Mouse (Mus musculus) embryo, embryonic 9.5 days (tissue): ENCODE measurements at regions not wholly inside any gene's neighbourhood (a gene's known extent, or its start where the extent isn't known, plus 50 kb on each side); places are given as distances from the start of the nearest gene placed in this dataset.

Experiments used
- DNase-seq: peaks from one replicate; pipeline ENCODE4 v3.0.0-alpha.2; 2017; ENCODE audit errors: extremely low spot score

DNA sequence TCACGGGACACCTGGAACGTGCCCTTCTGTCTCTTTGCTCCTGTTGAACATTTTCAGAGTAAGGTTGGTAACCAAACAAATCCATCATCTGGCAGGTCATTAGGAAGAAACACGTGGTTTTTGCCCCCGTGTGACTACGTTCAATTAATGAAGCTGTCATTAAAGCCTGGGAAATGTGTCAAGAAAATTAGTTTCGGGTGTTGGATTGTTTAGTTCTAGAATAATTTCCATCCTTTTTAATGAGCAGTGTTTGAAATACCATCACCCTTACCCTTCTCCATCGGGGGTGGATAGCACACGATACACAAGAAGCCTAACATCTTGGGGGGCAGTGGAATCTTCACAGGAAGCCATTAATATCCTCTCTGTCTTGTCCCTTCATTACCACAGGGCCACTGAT is 107.7 kb downstream of the Far1 start:
- no peak for DNase-seq

DNA sequence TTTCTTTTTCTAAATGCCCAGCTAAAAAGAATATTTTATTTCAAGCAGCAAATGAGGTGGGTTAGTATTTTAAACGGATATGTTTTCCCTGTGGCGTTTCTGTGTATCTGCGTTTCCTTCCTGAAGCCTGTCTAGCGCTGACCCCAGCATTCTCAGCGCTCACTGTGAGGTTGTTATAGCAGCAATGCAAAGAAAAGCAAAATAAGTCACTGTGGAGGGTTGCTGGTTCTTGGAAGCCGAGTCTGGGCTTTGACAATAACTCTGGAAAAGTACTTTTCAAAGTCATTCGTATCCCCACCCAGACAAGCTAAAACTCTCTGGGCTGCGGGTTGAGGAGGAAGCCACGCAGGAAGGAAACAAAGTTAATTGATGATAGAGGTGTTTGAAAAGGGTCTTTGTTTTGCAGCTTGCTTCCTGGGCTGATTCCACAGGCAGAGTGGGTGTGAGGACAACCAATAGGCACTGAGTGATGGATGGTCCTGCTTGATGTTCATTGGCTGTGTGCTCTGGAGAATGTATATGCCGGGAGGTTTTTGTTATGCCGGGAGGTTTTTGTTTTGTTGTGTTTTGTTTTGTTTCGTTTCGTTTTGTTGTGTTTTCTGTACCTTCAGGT is 108.4 kb downstream of the Far1 start:
- DNase-seq = no peak

DNA sequence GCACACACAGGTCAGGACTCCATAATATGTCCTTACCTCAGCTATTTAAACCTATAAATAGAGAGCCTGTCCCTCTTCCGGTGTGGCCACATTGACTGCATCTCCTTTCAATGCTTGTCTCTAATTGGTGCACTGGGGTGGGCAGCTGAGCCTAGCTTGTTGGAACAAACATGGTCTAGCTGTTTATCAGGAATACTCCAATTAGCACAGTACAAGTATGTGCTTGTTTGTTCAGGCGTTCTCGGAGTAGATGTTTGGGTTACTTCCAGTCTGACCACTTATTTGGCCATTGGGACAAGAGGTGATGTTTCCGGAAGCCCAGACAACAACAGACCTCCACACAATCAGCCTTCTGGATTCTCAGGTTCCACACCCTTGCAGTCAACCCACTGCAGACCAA is 109.7 kb downstream of the Far1 start:
- DNase-seq = no peak

DNA sequence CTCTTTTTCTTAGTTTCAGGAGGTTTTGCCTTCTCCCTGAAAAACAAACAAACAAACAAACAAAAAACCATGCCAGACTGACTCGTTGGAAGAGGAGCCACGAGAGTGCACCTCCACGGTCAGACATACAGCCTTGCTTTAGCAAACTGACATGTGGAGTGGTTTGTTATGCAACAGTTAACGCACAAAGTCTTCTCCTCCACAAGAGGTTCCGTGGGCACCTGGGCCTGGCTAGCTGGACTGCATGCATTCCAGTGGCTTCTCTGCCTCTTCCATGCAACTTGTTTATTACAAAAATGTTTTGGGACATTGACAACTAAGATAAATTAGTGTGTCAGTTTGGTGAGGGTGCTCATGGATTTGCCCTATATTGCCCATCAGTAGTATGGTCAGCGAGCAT is 110.3 kb downstream of the Far1 start:
- DNase-seq = no peak

DNA sequence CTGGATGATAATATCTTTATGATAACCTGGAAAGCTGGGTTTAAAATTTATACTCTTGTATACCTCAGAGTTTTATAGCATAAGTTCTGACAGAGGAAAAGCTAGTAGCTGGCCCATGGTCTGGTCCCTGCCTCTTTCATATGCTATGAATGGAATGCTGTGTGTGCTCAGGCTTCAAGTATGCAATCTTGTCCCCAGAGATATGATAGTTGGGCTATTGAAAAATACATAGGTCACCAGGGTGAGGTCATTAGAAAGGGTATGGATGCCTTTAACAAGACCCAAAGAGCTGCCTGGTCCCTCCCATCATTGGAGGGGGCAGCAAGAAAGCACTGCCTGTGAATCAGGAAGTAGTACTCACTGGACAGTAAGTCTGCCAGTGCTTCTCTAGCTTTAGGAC is 113.1 kb downstream of the Far1 start:
- no peak for DNase-seq

DNA sequence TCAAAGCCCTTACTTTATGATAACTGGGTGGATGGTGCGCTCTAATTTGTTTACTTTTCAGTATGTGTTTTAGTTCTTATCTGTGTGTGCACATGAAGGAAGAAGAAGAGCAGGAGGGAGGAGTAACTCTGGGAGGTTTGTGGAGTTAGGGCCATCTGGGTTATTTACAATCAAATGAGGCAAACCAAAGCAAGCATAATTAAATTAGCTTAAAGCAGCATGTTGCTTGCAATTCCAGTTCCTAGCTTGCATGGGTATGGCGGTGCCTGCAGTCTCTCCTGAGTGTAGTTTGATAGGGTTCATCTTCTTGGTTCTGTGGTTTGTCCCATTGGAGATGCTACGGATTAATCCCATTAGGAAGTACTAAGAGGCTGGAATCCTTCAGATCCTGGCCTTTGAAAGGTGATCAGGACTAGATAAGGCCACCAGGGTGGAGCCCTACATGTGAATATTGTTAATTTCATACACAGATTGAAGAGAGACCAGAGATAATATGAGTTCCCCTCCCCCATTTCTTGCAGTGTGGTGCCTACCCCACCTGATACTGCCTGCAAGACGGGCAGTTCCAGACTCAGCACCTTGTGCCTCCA is 123.5 kb downstream of the Far1 start:
- DNase-seq = no peak

DNA sequence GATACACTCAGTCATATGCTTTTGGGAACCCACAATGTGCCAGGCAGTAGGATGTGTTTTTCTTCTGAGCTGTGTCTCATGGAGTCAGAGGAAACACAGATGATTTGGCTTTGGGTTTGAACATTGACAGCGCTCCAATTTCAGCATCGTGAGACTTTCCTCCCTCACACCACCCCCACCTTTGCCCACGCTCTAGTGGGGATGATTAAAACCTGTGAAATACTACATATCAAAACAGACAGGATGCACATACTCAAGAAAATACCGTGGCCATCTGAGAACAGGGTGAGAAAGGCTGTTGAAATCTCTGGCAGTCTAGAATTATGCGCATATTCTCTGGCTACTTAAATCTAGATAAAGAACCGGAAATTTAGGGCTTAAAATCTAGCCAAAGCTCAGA is 124.5 kb downstream of the Far1 start:
- no peak for DNase-seq

DNA sequence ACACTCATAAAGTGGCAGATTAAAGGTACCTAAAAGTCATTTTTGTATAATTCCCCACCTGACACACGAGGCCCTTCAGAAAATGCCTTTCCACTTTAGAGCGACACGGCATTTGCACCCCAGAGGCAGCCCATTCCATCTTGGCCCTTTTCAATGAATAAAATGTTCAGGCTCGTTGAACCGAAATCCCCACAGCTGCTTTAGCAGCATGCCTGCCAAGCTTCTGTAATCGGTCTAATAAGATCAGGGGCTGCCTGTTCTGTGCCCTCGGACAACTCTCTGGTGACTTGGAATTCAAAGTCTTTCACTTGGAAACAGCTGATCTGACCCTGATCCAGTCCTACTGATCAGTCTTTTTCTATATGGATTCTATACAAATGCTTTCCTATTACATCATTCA is 123.3 kb upstream of the Spon1 start:
- DNase-seq = no peak

DNA sequence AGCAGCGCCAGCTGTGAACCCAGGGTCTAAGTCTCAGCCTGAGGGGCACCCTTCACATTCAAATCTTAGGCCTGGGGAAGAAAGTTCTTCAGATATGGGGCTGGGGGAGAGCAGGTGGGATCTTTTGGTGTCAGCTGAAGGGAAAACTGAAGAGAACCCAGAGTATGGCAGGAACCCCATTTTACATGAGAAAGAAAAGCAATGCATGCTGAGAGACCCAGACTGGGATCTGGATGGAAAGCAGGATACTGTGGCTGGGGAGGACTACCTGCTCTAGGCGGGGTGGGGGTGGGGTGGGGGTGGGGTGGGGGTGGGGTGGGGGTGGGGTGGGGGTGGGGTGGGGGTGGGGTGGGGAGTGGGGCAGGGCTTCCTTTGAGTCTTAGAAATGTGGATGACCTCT is 115.2 kb upstream of the Spon1 start:
- no peak for DNase-seq

DNA sequence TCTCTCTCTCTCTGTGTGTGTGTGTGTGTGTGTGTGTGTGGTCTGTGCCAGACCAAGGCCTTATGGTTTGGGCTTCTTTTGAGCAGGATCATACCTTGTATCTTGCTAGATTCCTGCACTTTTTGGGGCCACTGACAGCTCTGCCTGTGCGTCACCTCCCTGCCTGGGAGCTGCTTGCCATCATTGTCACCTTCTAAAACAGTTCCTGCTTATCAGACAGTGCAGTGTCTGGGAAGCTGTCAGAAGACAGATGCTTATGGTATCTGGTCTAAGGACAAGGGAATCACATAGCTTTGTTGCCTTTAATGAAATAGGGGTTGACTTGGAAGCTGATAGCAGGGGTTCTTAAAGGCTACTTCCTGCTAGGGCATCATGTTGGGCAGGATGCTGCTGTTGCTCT is 114.1 kb upstream of the Spon1 start:
- DNase-seq = peak; percentile 10

DNA sequence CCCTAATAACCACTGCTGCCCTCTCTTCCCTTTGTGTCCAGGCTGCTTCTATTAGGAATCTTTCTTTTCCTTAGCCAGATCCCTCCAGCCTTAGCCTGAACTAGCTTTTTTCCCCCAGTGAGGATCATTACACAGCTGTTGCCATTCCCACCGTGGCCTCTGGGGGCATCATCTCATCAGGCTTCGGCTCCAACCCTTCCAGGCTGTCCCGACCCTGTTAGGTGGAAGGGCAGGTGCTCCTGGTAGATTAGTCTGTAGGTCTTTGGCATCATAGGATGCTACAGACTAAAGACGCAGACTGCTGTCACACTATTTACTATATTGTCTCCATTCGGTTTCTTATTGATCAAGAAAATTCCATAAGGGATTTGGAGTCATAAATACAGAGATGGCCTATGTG is 112.7 kb upstream of the Spon1 start:
- peak; percentile 56 for DNase-seq

DNA sequence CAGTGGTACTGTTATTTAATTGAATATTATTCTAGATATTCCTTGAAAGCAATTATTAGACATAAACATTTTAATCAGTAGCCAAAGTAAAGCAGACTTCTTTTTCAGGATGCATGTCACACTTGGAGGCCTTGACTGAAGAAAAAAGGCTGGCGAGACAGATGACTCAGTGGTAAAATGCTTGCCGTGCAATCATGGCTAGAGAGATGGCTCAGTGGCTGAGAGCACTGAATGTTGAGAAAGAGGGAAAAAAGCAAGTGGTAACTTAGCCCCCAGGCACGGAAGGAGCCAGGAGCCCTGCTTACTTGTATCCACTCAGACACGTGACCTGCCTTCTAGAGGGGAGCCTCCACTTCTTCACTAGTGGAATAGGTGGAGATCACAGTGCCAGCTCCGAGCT is 110.5 kb upstream of the Spon1 start:
- DNase-seq = no peak

DNA sequence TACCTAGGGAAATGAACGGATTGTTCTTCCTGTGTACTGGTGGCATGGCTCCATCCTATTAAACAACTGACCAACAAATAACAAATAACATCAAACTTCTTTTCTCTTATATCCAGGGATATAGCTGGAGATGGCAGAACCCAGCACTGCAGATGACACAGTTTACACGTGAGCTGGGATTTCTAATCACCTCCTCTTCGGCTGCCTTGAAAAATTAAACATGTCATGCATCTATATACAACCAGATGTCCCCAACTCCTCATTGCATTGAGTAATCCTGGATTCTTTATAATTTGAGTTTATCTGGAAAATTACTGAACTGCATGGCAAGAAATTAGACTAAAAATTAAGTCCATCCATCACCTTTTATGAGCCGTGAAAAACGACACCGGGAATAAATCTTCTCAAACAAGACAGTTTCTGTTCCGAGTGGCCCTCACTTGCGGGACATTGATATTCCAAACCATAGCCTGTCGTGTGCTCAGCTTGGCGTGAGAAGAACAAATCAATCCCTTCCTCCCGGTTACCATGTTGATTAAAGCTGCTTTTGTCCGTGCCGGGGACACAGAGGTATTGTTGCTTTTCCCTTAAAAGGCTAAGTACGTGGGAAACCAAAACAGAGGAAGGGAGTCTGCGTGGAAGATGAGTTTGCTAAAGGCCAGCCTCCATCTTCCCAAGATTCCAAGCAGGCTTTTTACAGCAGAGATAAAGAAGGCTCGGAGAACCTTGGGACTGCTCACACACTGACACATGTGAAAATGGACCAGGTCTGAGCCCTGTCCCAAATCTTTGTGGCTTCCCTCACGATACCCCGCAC is 92.8 kb upstream of the Spon1 start:
- no peak for DNase-seq

DNA sequence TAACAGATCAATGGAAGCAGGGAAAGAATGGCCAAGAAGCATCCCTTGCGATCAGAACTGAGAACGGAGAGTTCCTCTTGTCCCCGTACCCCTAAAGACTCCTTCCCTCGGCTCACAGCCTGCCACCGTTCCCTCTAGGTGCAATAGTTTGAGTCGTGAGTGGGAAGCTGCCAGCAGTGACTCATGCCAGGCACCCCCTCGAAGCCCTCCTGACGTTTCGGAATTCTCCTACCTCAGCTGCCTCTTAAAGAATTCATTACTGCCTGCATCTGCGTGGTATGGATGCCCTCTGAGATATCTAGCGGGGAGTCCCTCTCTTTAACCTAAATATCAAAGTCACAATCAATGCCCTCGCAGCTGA is 92.2 kb upstream of the Spon1 start:
- DNase-seq = no peak

DNA sequence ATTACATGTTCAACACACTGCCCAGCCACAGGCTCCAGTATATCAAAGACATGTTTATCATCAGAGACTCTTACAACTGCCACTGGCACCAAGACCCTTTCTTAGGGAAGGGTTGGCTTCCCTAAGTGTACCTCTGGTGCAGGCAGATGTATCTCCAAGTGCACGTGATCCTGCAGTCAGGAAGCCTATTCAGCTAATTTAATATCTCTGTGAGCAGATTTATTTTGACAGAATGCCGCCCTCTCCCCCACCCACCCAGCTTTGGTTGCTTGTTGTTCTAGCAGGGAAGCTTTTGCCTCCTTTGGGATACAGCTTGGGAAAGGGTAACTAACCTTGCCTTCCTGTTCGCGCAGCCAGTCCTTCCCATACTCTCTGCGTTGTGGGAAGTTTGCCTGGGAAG is 83.5 kb upstream of the Spon1 start:
- no peak for DNase-seq

DNA sequence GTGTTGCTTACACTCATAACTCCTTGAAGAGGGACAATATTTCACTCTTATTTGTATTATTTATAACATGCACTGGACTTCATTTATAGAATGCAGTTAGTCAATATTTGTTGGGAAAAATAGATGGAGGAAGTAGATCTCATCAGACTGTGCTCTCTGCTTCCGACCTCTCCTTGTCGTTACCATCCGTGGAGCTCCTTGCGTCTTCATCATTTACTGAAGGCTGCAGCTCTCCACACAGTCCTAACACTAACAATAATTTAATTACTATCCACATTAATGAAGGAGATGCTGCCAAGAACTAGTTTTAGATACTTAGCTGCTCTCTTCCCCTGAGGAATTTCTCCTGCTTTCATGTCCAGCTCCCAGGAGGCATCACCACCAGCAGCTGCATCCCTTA is 80.4 kb upstream of the Spon1 start:
- no peak for DNase-seq

DNA sequence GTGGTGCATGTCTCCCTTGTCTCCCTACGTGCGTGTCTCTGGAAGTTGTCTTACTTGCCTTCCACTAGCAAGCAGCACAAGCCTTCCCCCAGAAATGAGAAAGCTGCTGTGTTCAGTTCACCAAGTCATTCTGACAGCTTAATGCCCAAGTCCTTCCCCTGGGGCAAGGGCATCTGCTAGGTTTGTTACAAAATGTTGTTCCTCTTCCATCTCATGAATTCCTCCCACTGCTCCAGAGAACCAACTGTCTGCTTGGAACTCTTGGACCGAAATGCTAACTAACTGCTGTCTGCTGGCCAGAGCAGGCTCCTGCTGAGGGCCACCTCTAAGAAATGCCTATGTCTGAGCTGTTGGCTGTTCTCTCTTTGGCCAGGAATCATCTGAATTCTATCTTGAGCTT is 79.3 kb upstream of the Spon1 start:
- DNase-seq = no peak

DNA sequence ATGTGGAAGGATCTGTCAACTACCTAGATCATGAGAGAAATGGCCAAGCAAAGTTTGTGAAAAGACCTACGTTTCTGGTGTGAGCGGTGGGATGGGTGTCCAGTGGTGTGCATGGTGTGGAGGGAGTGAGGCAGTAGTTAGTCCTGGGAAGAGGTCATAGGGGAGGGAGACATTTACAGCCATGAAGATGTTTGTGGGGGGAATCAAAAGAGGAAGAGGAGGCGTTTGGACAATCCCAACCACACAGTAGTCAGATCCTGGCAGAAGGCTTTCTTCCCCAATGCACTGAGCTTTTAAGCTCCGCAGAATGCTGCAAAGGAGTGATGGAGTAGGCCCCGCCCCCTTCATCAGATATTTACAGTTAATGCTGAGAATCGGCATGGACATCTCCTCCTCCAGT is 78.2 kb upstream of the Spon1 start:
- DNase-seq = no peak

DNA sequence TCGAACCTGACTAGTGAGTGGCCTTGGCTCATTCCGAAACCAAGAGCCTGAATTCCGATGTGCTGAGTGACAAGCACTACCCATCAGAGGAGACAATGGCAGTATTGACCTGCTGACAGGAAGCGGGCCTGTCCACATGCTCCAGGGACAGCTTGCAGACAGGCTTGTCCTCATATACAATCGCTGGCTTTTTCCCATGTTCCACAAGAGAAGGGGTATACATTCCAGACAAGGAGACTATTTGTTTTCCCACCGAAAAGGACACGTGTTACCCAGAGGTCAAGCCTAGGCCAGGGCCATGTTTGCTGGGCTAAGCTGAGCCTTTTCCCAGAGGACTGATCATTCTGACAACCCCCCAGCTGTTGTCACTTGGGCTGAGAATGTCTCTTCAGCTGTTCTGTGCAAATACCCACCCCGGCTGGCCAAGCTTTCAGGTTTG is 77.5 kb upstream of the Spon1 start:
- DNase-seq = peak; percentile 73

DNA sequence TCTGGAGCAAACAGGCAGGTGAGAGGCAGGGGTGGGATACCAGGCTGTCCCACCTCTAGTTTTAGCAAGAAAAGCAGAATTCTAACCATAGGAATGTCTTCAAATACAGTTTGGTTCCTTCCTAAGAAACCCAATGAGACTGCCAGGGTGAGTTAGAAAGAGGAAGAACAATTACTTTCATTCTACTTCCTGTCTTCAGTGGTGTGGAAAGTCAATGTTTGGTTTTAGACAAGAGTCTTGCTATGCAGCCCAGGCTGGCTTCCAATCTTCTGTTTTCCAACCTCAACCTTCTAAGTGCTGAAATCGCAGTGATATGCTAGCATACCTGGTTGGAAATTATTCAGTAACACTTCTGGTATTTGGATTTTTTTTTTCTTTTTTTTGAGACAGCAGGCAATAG is 77.1 kb upstream of the Spon1 start:
- no peak for DNase-seq

DNA sequence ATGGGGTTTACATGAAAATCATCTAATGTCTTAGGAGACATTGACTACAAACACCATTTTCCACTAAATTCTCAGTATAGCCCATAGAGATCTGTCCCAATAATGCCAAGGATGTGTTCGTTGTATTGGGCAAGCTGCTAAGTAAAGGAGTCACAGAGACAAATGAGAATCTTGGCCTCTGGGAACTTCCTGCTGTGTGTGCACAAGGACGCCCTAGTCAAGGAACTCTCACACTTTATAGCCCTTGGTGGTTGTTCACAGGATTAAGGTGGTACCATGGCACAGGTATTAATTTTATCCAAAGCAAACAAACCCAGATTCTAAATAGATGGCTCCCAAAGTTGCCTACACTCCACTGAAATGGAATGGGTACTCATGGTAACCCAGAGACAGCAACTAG is 76.7 kb upstream of the Spon1 start:
- no peak for DNase-seq

DNA sequence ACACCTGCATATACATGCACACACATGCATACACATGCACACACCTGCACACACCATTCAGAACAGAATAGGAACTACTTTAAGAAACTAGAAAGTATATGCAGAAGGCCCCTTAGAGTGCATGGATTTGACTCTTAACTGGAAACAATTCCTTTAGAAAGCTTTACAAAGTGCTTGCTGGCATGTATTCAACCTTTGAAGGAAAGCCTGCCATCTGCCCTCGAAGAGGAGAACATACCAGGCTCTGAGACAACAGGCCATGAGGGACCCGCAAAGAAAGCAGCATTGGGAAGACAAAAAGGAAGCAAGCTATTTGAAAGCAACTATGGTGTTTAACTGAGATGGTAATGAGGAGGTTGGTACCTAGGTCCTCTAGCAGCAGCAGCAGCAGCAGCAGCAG is 74.0 kb upstream of the Spon1 start:
- DNase-seq = no peak

DNA sequence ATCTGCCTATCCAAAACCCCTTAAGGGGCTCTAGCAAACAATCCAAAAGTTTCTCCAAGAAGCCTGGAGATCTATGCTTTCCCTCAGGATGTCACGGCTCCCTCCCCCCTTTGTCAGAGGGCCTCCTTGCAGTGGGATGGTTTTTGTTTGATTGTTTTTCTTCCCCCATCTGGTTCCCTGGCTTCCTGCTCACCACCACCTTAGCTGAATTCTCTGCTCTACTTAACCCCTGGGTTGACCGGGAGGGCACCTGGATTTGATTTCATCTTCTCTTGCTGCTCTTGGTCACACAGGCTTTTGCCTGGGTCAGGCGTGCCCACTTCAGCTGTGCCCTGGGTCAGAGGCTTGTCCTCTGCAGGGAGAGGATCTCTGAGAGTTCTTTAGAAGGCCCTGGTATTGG is 72.3 kb upstream of the Spon1 start:
- DNase-seq = peak; percentile 34

DNA sequence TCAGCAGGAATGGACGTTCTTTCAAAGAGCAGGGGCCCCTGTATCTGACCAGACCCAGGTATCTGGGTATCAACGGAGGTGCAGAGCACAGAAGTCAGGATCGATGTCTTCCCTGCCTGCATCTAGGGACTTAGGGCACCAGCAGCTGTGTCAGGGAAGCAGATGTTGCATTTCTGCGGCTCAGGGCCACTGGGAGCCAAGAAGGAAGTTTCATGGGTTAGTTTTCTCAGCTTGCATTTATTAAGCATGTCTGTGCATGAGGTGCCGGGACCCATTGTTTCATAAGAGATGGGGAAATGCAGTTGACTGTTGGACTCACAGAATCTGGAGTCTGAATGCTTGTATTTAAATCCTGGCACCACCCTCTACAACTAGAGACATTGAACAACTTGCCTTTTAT is 71.3 kb upstream of the Spon1 start:
- no peak for DNase-seq
